Mouse (Mus musculus): ENCODE results near the gene Tctex1d4. TPM values are rescaled to one million over a fixed set of nuclear protein-coding genes. Genes with fewer than 3 reads are reported as not detected.

The Tctex1d4 gene
- total RNA-seq, 2 experiments from 2014 or later = not detected

DNA sequence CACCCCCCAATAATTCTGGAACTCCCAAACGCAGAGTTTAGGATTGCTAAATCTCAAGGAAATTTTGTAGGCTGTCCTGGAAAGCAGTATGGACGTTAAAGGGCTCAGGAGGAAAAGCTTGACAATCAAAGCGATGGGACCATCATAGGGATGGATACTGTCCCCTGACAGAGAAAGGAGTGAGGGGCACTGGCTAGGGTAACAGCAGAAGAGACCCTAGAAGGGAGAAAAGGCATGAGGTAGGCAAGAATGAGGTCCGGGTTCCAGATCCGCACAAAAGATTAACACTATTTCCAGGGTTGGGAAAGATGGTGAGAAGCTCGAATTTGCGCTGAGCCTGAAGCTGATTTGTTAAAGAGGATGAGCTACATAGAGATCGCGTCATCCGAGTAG lies 6.5 kb upstream of the Tctex1d4 start:
- DNase-seq = no peak

DNA sequence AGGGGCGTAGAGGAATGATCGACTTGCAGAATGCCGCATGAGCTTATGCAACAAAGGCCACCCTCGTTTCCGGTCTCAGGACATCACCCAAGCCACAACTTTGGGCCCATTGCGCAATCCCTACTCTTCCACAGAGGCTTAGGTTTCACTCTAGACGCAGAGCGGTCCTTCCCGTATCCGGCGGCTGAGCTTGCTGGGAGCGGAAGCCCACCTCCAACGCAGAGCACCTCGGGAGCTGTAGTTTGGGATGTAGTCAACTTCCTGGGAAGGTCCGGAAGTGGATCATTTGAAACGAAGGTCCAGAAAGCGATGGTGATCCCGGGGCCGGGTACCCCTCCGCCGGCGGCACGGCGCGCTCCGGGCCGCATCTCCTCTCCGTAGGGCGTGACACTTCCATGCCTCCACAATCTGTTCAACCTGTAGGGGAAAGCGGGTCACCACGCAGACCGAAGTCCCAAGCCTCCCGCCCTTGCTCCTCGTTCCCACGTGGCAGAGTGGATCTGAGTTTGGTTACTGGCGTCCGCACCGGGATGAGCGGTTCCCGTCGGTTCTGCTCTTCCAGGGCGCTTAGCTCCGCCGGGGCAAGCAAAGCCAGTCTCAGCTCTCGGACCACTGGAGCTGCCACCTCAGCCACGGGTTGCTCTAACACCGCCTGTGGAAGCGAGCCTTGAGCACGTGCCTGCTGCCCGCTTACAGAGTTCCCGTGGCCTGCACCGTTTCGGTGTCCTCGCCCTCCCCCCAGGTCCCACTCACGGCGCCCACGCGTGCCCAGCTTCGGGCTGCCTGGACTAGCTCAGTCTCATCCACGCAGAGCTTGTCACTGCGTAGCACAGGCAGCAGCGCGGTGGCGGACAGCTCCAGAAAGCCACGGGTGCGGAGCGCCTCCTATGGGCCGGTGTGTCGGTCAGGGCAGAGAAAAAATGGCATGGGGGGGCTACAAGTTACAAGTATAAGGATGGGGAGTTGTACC lies 5.9 kb upstream of the Tctex1d4 start:
- peak; percentile 87 for DNase-seq

DNA sequence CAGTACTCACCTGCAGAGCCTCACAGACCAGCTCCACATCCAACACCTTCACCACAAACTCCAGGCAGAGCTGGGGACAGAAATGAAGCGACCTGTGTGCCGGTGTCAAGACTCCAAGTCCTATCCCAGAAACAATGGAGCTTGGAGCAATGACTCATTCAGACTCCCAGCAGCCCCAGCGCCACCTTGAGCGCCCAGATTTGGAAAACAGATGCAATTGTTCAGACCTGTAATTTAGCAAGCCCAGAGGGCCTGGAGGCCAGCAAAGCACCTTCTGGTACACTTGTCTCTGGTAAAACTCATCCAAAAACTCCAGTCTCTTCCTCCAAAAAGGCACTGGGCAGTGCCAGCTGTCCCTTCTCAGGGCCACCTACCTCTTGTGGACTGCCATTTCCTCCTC lies 4.4 kb upstream of the Tctex1d4 start:
- no peak for DNase-seq

DNA sequence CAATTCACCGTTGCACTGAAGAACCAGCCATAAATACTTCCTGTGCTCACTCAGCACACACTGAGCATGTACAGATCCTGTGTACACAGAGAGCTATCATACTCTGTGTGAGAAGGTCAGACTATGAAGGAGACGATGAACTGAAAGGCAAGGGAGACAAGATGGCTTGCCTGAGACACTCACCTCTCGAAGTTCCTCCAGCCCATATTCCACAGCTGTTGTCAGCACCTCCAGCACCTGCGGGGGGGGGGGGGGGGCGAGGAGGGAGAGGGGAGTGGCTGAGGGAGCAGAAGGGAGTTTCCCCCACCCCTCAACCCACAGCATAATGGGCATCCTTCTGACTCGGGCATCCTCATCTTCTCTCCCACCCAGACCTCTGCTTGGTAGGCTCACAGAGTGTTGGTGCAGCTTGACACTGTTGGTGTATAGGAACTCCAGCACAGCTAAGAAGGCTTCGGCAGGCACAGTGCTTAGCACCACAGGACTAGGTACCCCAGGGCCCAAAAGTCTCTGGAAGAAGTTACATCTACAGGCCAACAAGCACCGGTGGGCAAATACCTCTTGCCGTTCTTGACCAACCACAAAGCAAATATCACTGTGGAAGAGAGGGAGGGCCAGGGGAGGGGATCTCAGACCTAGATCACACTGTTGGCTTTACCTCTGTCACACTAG lies 2.9 kb upstream of the Tctex1d4 start:
- no peak for DNase-seq

DNA sequence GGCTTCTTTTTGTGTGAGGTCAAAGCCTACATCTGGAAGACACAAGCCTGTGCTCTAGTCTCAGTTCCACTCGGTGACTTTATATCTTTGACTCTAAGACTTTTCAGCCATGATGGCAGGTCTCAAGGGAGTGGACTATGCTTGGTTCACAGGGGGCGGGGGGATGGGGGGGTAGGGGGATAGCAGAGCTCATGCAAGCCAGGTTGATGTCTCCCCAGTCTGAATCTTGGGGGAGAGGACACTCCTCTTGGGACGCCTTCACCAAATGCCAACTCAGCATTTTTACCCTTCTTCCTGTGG lies 2.4 kb upstream of the Tctex1d4 start:
- no peak for DNase-seq

DNA sequence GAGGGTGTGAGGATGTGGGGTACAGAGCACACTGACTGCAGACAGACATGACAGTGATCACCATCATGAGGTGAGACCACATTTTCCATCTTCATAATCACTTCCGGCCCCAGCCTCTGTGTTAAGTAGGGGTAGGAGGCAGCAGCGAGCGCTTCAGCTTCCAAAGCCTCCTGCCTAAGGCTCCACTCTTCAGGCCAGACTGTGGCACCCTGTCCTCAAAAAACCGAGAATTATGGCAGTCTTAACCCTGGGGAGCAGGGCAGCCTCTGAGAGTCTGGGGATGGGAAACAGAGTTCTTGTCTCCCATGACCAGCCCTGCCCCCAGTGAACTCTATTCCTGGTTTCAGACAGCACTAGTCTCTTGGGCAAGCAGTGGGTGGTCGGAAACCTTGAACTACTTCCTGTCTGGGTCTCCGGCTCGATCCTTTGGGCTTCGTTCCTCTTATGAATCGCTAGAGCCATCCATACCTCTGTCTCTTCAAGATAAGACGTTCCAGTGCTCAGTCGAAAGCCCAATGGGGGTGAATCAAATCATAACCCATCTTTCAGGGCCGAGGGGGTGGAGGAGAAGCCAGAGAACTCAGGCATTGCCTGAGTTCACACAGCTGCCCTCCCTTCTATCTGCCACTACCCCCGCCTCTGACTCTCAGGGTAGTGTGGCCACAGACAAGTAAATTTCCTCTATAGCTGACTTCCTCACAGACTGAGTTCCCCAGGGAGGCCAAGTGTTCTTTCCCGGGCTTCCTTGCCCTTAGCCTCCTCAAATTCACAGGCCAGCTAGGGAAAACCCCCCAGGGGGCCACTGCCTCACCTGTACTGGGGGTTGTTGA lies 1.9 kb upstream of the Tctex1d4 start:
- DNase-seq = no peak

DNA sequence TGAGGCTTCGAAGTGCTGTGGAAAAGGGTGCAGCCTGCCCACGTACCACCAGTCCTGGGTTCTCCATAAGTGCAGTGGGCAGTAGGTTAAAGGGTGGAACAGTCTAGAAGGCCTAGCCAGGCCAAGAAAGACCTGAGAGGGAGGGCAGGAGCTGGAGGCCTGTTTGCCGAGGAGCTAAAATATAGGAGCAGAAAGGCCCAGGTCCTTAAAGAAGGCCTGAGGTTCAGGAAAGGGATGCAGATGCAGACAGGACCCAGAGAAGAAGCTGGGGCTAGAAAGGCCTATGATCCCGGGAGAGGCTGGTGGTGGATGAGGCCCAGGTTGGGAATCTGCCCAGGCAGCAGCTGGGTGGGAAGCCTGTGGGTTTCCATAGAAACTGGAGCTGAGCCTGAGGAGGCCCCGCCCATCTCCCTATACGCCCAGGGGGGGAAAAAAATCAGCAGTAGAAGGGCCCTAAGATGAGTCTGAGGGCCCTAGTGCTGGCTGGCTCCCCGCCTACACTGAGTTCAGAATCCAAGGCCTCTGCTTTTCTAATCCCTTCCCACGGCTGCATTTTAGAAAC lies 1.2 kb upstream of the Tctex1d4 start, which contains the start of gene Btbd19:
TSS of gene Btbd19 (minus strand) at position 378 of the 562 bp plus-strand sequence.
- peak; percentile 82 for DNase-seq

DNA sequence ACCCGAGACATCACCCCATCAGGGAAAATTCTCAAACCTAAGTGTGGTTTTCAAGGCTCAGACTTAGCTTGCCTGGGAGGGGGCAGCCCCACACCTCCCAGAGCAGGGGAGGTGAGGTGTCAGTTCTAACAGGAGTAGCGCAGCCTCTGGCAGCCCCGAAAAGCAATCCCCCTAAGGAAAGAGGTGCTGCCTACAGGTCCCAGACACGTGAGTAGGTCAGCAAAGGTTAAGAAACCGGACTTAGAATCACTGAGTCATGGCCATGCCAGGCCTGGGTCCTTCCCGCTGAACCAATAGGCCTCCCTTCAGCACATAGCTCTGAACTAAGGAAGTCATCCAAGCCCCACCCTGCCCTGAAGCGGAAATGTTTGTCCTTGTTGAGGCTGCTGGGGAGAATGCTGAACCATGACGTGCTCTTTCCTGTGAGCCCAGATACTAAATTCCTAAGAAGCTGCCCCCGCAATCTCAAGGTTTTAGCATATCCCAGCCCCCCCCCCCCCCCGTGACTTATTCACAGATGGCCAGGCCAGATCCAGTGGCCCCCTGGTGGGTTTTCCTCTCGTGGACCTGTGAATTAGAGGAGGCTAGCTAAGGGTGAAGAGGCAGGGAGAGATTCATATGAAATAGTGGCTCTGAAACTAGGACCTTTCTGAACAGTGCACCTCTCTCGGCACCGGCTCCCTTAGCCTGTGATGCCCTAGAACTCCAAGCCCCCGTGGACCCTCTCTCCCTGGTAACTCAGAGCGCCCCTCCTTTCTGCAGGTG lies 502 bp upstream of the Tctex1d4 start:
- DNase-seq = peak; percentile 62

DNA sequence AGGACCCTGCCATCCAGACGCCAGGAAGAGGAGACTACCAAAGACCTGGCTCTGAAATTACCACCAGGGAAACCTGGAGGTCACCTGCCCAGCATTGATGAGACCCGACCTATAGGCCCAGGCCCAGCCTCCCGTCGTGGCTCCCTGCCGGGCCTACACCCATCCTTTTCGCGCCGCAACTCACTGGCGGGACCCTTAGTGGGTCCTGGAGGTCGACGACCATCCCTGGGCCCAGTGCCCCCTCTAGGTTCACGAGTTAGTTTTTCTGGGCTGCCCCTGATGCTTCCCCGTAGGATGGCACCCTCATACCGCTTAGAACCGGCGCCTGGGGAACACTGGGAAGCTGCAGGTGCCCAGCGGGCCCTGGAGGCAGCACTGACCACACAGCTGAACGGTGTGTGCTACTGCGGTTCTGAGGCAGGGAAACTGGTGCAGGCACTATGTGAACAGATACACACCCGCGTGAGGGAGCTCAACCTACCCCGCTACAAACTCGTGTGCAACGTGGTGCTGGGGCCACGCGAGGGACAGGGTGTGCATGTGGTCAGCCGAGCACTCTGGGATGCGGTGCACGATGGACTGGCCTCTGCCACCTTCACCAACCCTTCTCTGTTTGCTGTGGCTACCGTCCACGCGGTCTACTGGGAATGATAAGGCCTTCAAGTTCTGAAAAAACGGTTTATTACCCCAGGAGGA lies 1.5 kb downstream of the Tctex1d4 start:
- no peak for DNase-seq

DNA sequence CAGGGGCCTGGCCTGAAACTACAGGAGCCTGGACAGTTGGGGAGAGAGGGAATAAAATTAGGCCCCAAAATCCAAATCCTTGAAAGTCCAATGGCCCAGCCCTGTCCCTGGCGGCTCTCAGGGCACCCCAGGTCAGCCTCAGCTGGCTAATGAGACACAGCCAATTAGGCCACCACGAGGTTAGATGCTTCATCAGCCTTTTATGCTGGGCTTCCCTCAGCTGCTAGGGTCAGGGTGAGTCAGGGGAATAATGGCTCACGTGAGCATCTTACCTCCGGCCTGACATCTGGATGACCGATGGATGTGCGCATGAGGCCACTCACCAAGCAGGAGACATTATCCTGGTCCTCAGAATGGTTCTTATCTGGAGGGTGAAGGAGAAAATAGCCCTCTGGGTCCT lies 4.2 kb downstream of the Tctex1d4 start:
- no peak for DNase-seq

DNA sequence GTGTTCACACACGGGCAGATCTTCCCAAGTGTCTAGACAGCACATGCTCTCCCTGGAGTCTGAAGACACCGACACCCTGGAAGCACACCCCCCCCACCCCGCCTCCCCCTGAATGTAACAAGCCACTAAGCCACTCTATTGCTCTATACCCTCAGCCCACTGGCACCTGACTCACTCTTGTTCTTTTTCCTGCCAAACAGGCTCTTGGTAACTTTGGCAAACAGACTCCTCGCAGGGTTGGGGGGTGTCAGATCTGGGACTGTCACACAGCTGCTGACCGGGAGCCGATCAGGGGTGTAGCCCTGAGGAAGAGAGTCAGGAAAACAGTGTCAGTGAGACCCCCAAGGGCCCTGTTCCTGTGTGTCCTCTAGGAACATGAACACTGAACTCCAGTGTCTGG lies 4.6 kb downstream of the Tctex1d4 start:
- DNase-seq = no peak

DNA sequence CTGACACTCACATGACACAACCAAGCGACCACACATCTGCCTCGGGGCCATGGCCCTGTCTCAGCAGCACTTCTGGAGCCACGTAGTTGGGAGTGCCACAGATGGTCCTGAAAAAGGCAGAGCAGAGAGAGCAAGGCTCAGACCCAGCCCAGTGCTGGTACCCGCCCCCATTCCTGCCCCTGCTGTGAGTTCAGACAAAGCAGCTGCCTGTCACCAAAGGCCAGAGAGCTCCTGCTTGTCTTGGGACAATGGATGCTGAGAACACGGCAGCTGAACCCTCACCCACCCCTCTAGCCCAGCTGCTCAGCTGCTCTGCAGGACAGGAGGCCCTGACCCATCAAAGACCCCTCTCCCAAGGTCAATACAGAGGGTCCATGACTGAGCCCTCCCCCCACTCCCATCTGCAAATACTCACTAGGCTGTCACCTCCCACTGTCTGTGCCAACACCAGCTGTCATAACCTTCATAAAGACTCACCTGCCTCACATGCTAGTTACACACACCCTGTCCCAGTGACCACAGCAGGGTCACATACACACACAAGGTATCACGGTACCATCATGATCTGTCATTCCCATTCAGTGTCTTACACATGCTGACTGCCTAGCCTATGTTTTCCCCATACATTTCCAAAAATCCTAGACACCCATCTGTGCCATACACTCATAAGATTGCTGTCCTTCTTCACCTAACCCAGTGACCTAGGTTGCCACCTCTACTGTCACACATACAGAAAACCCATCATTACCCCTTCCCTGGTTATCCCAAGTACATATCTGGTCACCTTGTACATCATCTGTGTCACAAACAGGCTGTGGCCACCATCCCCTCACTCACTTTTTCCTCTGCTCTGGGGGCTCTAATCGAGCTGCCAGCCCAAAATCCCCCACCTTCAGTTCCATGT lies 5.5 kb downstream of the Tctex1d4 start:
- no peak for DNase-seq

DNA sequence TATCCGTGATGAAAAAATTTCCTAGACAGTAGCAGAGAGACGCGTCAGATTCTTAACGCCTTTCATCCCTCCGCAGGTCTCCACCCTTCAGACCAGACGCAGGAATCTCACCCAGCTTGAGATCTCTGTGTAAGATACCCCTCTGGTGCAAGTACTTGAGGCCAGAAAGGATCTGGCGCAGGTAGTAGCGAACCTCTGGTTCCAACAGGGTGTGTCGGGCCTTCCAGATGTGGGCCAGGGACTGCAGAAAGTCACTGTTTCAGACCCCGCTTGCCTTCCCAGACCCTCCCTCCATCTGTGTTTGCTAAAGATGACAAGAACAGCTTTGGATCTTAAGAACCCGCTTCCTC lies 6.2 kb downstream of the Tctex1d4 start:
- DNase-seq = no peak

DNA sequence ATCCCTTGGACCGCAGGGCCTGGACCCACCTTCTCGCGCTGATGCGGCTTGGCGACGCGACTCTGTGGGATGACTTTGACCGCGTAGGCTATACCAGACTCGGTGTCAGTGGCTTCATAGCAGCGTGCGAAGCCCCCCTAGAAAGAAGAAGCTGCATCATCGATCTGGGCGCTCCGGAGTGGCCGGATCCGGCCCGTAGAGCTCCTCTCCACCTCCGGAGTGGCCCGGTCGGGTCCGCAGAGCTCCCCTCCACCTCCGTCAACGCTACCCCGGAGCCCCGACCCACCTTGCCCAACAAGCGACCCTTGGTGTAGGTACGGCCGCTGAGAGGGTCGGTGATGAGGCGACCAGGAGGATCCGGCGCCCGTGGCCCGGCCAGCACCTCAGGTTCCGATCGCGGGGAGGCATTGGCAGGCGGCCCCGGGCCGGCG lies 6.8 kb downstream of the Tctex1d4 start:
- no peak for DNase-seq

DNA sequence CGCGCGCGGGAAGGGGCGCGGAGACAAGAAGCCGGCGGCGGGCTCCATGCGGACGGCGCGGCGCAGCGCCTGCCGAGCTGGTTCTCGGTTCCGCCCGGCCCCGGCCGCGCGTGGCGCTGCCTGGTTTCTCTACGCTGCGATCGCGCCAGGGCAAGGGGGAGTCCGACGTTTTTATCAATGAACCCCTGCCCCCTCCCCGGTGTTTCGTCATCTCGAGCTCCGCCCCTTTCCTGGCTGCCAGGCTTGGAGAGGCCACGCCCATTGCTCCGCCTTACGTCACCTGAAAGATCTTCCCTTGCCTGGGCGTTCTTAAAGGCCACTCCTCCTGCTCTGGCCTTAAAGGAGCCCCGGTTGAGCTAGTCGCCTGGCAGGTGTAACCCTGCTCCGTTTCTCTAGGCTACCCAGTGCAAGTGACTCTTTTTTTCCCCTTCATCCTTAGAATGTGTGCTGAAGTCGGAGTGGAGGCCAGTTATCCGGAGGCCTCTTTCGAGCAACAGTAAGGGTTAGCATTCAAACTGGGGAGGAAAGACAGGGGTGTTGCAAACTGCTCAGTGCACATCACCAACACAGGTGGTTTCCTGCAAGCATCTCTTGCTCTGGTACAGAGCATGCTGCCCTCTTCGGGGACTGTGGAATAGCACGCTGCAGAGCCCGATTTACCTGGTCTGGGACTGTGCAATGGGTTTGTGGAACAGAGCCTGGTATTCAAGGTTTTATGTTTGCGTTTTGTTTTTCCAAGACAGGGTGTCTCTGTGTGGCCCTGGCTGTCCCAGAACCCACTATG lies 7.4 kb downstream of the Tctex1d4 start, which contains the start of gene Plk3:
TSS of gene Plk3 (minus strand) at position 147 of the 784 bp plus-strand sequence.
- DNase-seq = peak; percentile 94

DNA sequence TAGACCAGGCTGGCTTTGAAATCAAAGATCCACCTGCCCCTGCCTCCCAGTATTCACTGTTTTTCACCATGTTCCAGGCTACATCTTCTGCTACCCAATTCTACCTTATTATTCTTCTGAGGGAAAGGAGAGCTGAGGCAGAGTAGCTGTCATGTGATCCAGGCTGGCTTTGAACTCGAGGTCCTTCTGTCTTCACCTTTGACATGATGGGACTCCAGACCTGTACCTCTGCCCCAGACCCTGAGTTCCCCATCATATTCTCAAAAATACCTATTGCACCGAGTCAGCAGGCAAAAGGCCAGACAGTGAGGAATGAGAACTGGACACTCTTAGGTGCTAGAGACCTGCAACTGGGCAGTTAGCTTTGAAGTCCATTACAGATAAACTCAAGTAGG lies 8.0 kb downstream of the Tctex1d4 start:
- DNase-seq = no peak

DNA sequence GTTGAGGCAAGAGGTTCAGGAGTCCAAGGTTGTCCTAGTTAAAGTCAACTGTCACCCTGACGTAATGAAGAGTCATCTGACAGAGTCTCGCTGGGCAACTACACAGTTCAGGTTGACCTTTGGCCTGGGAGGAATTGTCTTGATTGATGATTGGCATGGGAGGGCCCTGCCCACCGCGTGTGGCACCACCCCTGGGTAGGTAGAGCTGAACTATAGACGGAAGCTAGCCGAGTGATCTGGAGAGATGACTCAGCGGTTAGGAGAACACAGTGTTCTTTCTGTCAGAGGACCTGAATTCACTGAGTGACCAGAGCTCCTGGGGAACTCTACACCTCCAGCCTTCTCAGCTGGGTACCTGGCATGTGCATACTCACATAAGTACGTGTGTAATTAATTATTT lies 9.4 kb downstream of the Tctex1d4 start:
- DNase-seq = no peak

DNA sequence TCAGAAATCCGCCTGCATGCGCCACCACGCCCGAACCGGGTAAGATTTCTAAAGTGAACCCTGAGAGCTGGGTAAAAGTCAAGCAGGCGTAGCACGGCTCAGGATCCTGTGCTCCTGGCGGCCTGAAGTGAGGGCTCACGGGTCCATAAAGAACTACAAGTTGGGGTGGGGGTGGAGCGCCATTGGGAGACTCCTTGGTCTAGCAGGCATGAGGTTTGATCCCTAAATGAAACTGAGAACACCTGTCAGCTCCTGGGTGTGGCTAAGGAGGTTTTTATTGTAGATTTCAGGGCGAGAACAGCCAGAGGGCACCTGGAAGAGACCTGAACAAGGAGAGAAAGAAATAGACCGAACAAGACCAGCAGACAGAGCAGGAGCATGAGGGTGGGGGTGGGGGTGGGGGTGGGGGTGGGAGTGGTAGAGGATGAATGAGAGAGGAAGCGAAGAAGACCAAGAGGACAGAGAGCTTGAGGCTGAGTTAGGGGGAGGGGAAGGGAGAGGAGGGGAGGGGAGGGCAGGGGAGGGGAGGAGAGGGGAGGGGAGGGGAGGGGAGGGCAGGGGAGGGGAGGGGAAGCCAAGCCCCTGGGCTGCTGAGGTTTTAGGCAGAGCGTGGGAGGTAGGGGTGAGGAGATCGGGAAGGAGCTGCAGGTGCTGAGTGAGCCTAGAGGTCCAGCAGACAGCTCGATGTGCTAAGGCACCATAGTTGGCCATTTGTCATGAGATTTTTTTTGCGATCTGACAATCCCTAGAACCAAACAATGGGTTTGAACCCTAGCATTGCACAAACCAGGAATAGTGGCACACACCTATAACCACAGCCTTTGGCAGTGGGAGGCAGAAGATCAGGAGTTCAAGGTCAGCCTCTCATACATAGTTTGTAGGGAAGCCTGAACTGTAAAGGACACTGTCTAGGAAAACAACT lies 12.0 kb downstream of the Tctex1d4 start:
- DNase-seq = no peak

All from gastrocnemius, postnatal 10 days (tissue).